In the genomic region with DNA sequence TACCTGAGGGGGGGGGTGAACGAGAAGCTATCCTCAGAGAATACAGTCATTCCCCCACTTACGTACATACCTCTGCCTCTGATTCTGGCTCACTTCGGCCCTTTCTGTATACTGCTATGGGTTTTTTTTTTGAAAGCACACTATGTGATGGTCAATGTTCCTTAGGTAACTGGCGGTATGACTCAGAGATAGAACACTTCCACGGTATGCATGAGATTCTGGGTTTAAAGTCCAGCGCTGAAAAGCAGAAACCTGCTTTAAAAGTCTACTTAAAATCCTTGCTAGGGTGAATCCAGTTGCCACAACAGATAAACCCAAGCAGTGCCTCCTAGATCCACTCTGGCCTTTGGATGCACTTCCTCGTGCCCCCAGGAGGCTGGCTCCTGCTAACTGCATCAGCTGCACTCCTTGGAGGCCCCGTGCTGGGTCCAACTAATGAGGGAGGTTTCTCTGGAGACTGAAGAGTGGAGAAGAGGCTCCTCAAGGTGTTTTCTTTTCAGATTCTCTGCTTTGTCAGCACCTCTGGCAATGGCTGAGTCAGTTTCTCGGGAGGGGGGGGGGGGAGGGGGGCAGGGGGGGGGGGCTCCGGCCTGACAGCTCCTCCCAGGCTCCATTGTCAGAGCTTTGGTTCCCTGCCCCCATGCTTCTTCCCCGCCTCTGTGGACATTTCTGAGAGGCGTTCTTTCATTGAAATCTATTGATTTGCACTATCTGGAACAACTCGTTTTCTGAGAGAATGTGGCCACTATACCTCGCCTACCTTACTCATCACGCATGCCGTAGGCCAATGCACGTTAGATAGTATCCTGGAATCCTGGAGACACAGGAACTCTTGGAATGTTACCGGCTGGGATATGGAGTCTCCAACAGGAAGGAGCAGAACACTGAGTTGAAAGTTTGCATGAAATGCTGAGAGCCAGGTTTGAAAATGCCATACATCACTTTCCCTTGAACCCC, we compare ENCODE assay signal across 10 mouse cellular contexts. TPM values are rescaled to one million over a fixed set of nuclear protein-coding genes. Genes with fewer than 3 reads are reported as not detected.
A peak's percentile ranks its signal among the peaks of the same experiment; 100 is the strongest.
DNase-seq lines count a peak whose midpoint lies in the region; ATAC-seq lines count a peak whose summit lies in the region.
"Had no signal": no experiment of that assay in that cellular context is flagged by ENCODE, and none has a peak within 500 bp of the region (broad histone marks: within the 10 kb centered on the region; RNA-seq: fewer than 3 reads in every experiment).

No protein-coding gene starts in this region.

- ATAC-seq in heart, embryonic 13.5 days (ENCODE audit: extremely low read depth, insufficient number of reproducible peaks, low FRiP score, low TSS enrichment), result no peak
- peak; percentile 25; the same call in 1 of the 2 replicates for ATAC-seq in midbrain, embryonic 11.5 days (ENCODE audit: low FRiP score)
- ATAC-seq in midbrain, embryonic 15.5 days (replicated peaks), result no peak

- H3K4me2 ChIP-seq in heart, embryonic 13.5 days, result peak overlapping the region; percentile 61
- H3K4me2 ChIP-seq in midbrain, embryonic 11.5 days, result 0 out of 2 replicates have a peak overlapping the region, but pooled peaks have one; percentile 9
- no peak overlapping the region for H3K4me2 ChIP-seq in midbrain, embryonic 15.5 days

- no peaks in the 10 kb centered on the region for H3K9me3 ChIP-seq in heart, embryonic 13.5 days
- H3K9me3 ChIP-seq in midbrain, embryonic 11.5 days (ENCODE audit: control insufficient read depth, low read length), result no peaks in the 10 kb centered on the region
- H3K9me3 ChIP-seq in midbrain, embryonic 15.5 days, result no peaks in the 10 kb centered on the region

- H3K4me3 ChIP-seq in heart, embryonic 13.5 days, result peak overlapping the region; percentile 30
- no peak overlapping the region for H3K4me3 ChIP-seq in midbrain, embryonic 11.5 days (ENCODE audit: low read depth, low read length)
- no peak overlapping the region for H3K4me3 ChIP-seq in midbrain, embryonic 15.5 days
- H3K4me3 ChIP-seq: left cerebral cortex, adult 2 months had no signal

- no peaks in the 10 kb centered on the region for H3K36me3 ChIP-seq in heart, embryonic 13.5 days
- no peaks in the 10 kb centered on the region for H3K36me3 ChIP-seq in midbrain, embryonic 11.5 days (ENCODE audit: control insufficient read depth, insufficient read depth, low read length)
- H3K36me3 ChIP-seq in midbrain, embryonic 15.5 days (replicated peaks), result no peaks in the 10 kb centered on the region

- no peaks in the 10 kb centered on the region for H3K27me3 ChIP-seq in heart, embryonic 13.5 days (replicated peaks)
- H3K27me3 ChIP-seq in midbrain, embryonic 11.5 days (ENCODE audit: control insufficient read depth, insufficient read depth, low read length), result no peaks in the 10 kb centered on the region; the same call in 1 of the 2 replicates
- no peaks in the 10 kb centered on the region for H3K27me3 ChIP-seq in midbrain, embryonic 15.5 days (replicated peaks)

- no peak overlapping the region for H3K27ac ChIP-seq in heart, embryonic 13.5 days (replicated peaks)
- H3K27ac ChIP-seq in midbrain, embryonic 11.5 days (ENCODE audit: low read depth, low read length), result no peak overlapping the region
- no peak overlapping the region for H3K27ac ChIP-seq in midbrain, embryonic 15.5 days
- H3K27ac ChIP-seq: left cerebral cortex, adult 2 months had no signal

- 0 out of 2 replicates have a peak overlapping the region, but pooled peaks have one; percentile 7 for H3K9ac ChIP-seq in heart, embryonic 13.5 days
- H3K9ac ChIP-seq in midbrain, embryonic 11.5 days (ENCODE audit: low read length), result no peak overlapping the region
- no peak overlapping the region for H3K9ac ChIP-seq in midbrain, embryonic 15.5 days

- DNase-seq in heart, adult 8-10 months (ENCODE audit: low spot score), result no peak
- DNase-seq in midbrain, embryonic 11.5 days (ENCODE audit: low spot score, missing footprints), result no peak
- peak; percentile 13 to 28 for DNase-seq in kidney, postnatal 36 days
- peak; percentile 70 for DNase-seq in yolk sac, embryonic 10.5 days (ENCODE audit: low spot score)
- DNase-seq in urinary bladder, postnatal 25 days (ENCODE audit: low spot score), result no peak
- DNase-seq in gastrocnemius, postnatal 10 days, result no peak
- DNase-seq: cerebellum, adult 2 months had no signal

- WGBS in heart, embryonic 13.5 days, result 27% methylated on average over 17 of the region's 18 CpGs
- WGBS in midbrain, embryonic 11.5 days, result 28% methylated on average over 17 of the region's 18 CpGs
- 31% methylated on average over 17 of the region's 18 CpGs for WGBS in midbrain, embryonic 15.5 days

- H3K4me1 ChIP-seq in heart, embryonic 13.5 days, result peaks cover 14% of the 10 kb centered on the region
- H3K4me1 ChIP-seq in midbrain, embryonic 11.5 days (ENCODE audit: control insufficient read depth, insufficient read depth, low read length), result peaks cover 4% of the 10 kb centered on the region; the same call in 1 of the 2 replicates
- 0 out of 2 replicates have a peak, but pooled peaks cover 7% of the 10 kb centered on the region for H3K4me1 ChIP-seq in midbrain, embryonic 15.5 days

RNA-seq across cellular contexts. Expression of a gene that starts 8.1 kb away (rescaled TPM):
- 9.6 and 11.4 TPM in 2 replicates for polyA plus RNA-seq in heart, embryonic 13.5 days (2015; fragmentation: Nextera tagmentation; extraction: Ambion mirVana)
- total RNA-seq in heart, adult 8-10 months (2022), result 10 to 100 TPM; 27.5 to 32.9 (median 32.7) TPM
- polyA plus RNA-seq in midbrain, embryonic 11.5 days (2014; fragmentation: Nextera tagmentation; extraction: Ambion mirVana), result 24.8 and 25.7 TPM in 2 replicates
- polyA plus RNA-seq in midbrain, embryonic 15.5 days (2015; fragmentation: Nextera tagmentation; extraction: Ambion mirVana), result 60.6 and 65.8 TPM in 2 replicates
- 10 to 100 TPM; 27.3 to 31.8 TPM for total RNA-seq in gastrocnemius, postnatal 10 days (2021)

Comparison
In these comparisons a context has a peak if more than half of its experiments do, and no peak if none do; other contexts are left out.
1. DNase-seq: peak in kidney, postnatal 36 days (2 of 2) and yolk sac, embryonic 10.5 days (single experiment); none in heart, adult 8-10 months (single experiment), midbrain, embryonic 11.5 days (single experiment), urinary bladder, postnatal 25 days (single experiment) and gastrocnemius, postnatal 10 days (single experiment).